ENCODE assay signal across 8 mouse cellular contexts in genomic region chr9:104407559-104408376, GRCm38 (mm10).
DNase-seq lines count a peak whose midpoint lies in the region; ATAC-seq and TF ChIP-seq lines count a peak whose summit lies in the region.

No protein-coding gene starts in this region.

- no peak for ATAC-seq in heart, embryonic 13.5 days (ENCODE audit: extremely low read depth, insufficient number of reproducible peaks, low FRiP score, low TSS enrichment)
- peak; percentile 70 for ATAC-seq in megakaryocyte, adult 5-6 weeks (ENCODE audit: poor library complexity, severe bottlenecking)
- ATAC-seq in stomach, embryonic 15.5 days (ENCODE audit: insufficient read depth, low FRiP score, low read depth): peak; percentile 69; the same call in 1 of the 2 replicates

- peak overlapping the region; percentile 75 for H3K4me2 ChIP-seq in heart, embryonic 13.5 days
- H3K4me2 ChIP-seq in stomach, embryonic 15.5 days: peak overlapping the region; percentile 56

- peak; percentile 10 for DNase-seq in ovary, postnatal 36 days (ENCODE audit: low spot score)
- no peak for DNase-seq in ovary, adult 18-20 months (ENCODE audit: low spot score)
- DNase-seq in brain, embryonic 14.5 days (ENCODE audit: low read depth): peak; percentile 36
- peak; percentile 52 for DNase-seq in kidney, postnatal 10 days
- DNase-seq in thymus, postnatal 14 days: no peak

- H3K9me3 ChIP-seq in heart, embryonic 13.5 days: no peaks in the 10 kb centered on the region
- H3K9me3 ChIP-seq in stomach, embryonic 15.5 days: no peaks in the 10 kb centered on the region

- no peak for TF ChIP-seq CTCF in brain, embryonic 14.5 days (IDR thresholded peaks at IDR 0.05; ENCODE audit: borderline replicate concordance, extremely low read depth, insufficient read depth, insufficient read length)

- no peak overlapping the region for H3K27ac ChIP-seq in heart, embryonic 13.5 days (replicated peaks)
- H3K27ac ChIP-seq in stomach, embryonic 15.5 days: no peak overlapping the region

- no peak for TF ChIP-seq POLR2A in brain, embryonic 14.5 days (IDR thresholded peaks at IDR 0.05; ENCODE audit: borderline replicate concordance, extremely low read depth, insufficient read depth, insufficient read length, poor library complexity, severe bottlenecking)

- H3K9ac ChIP-seq in heart, embryonic 13.5 days: peak overlapping the region; percentile 62; the same call in 1 of the 2 replicates
- H3K9ac ChIP-seq in stomach, embryonic 15.5 days: no peak overlapping the region

- H3K27me3 ChIP-seq in heart, embryonic 13.5 days (replicated peaks): peaks cover 21% of the 10 kb centered on the region
- H3K27me3 ChIP-seq in stomach, embryonic 15.5 days (replicated peaks): no peaks in the 10 kb centered on the region

- H3K4me3 ChIP-seq in heart, embryonic 13.5 days: peak overlapping the region; percentile 46
- peak overlapping the region; percentile 28 for H3K4me3 ChIP-seq in stomach, embryonic 15.5 days (replicated peaks)

- H3K36me3 ChIP-seq in heart, embryonic 13.5 days: no peaks in the 10 kb centered on the region
- no peaks in the 10 kb centered on the region for H3K36me3 ChIP-seq in stomach, embryonic 15.5 days

- H3K4me1 ChIP-seq in heart, embryonic 13.5 days: peaks cover 25% of the 10 kb centered on the region
- peaks cover 4% of the 10 kb centered on the region; the same call in 1 of the 2 replicates for H3K4me1 ChIP-seq in stomach, embryonic 15.5 days

- WGBS in heart, embryonic 13.5 days: 18% methylated on average over 18 of the region's 18 CpGs
- WGBS in stomach, embryonic 15.5 days: 20% methylated on average over 17 of the region's 18 CpGs

Comparison
In these comparisons a context has a peak if more than half of its experiments do, and no peak if none do; other contexts are left out.
1. DNase-seq: peak in ovary, postnatal 36 days (single experiment), brain, embryonic 14.5 days (single experiment) and kidney, postnatal 10 days (single experiment); none in ovary, adult 18-20 months (single experiment) and thymus, postnatal 14 days (single experiment).